Mouse (Mus musculus) right cerebral cortex, postnatal 14 days (tissue): ENCODE data around the gene Slc35b4.

ENCODE experiments used
- DNase-seq: peaks from one replicate; pipeline ENCODE4 v3.0.0; 2022

Slc35b4 gene

GRCm38 (mm10) chr6:34124401-34124800, 52.5 kb downstream of the Slc35b4 start:
- no peak for DNase-seq

GRCm38 (mm10) chr6:34116838-34117478, 60.0 kb downstream of the Slc35b4 start:
- DNase-seq, result no peak

- DNase-seq, result no peak
These were observed 65.5 kb downstream of the Slc35b4 start for GRCm38 (mm10) chr6:34111406-34111805.

GRCm38 (mm10) chr6:34110571-34110970, 66.3 kb downstream of the Slc35b4 start:
- DNase-seq, result no peak
